Mouse (Mus musculus) thymus, adult 2 months (tissue): Measurements from ENCODE around the gene Inpp5b.

ENCODE experiments used
- CTCF ChIP-seq: fragments of 200-500 bp; IDR thresholded peaks from 2 replicates; pipeline ENCODE4 v1.5.1; 2012; ENCODE audit warnings: mild to moderate bottlenecking, control low read depth, low read length, moderate library complexity, borderline replicate concordance; ENCODE audit not compliant: control insufficient read depth, poor library complexity, insufficient read depth; ENCODE audit errors: extremely low read depth
- POLR2A ChIP-seq: fragments of 200-500 bp; IDR thresholded peaks from 2 replicates; pipeline ENCODE4 v1.6.1; 2012; ENCODE audit warnings: mild to moderate bottlenecking, low read length, control low read depth, moderate library complexity; ENCODE audit not compliant: control insufficient read depth, poor library complexity, insufficient read depth; ENCODE audit errors: extremely low read depth

- TF ChIP-seq CTCF: no peak
- TF ChIP-seq POLR2A: no peak
Observed at GRCm38 (mm10) chr4:124824967-124825366, 83.3 kb downstream of the Inpp5b start.
